Mouse (Mus musculus) cerebellum, adult 2 months (tissue): ENCODE results near the gene Rps8.

Source experiments
- CTCF ChIP-seq: fragments of 200-500 bp; IDR thresholded peaks from 2 replicates; pipeline ENCODE4 v1.5.1; 2011; ENCODE audit warnings: low read depth, mild to moderate bottlenecking, control low read depth, low read length, moderate library complexity, borderline replicate concordance; ENCODE audit not compliant: insufficient read depth
- POLR2A ChIP-seq: fragments of 200-500 bp; IDR thresholded peaks from 2 replicates; pipeline ENCODE4 v1.6.1; 2011; ENCODE audit warnings: low read length, control low read depth, borderline replicate concordance; ENCODE audit not compliant: insufficient read depth

DNA sequence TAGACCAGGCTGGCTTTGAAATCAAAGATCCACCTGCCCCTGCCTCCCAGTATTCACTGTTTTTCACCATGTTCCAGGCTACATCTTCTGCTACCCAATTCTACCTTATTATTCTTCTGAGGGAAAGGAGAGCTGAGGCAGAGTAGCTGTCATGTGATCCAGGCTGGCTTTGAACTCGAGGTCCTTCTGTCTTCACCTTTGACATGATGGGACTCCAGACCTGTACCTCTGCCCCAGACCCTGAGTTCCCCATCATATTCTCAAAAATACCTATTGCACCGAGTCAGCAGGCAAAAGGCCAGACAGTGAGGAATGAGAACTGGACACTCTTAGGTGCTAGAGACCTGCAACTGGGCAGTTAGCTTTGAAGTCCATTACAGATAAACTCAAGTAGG, 21.4 kb downstream of the Rps8 start:
- TF ChIP-seq CTCF (no peak), POLR2A (no peak)
